Mouse (Mus musculus): ENCODE data around the gene Crebbp. TPM values are rescaled to one million over a fixed set of nuclear protein-coding genes. Genes with fewer than 3 reads are reported as not detected.

The Crebbp gene
- total and polyA plus RNA-seq, 2 experiments from 2014 or later, result 15.6 to 34.1 TPM

- WGBS, result 54% methylated on average over 6 of the region's 6 CpGs
- Histone ChIP-seq H3K4me3 (ENCODE audit: low read depth, low read length) (no peak overlapping the region), H3K9ac (replicated peaks; ENCODE audit: low read depth, low read length) (no peak overlapping the region), H3K4me2 (ENCODE audit: low read depth, low read length) (no peak overlapping the region), H3K36me3 (replicated peaks; ENCODE audit: control insufficient read depth, insufficient read depth, low read length) (peaks cover 36% of the 10 kb centered on the region), H3K9me3 (replicated peaks; ENCODE audit: control insufficient read depth, low read length) (no peaks in the 10 kb centered on the region), H3K4me1 (ENCODE audit: control insufficient read depth, insufficient read depth) (no peaks in the 10 kb centered on the region), H3K27ac (ENCODE audit: low read depth) (no peak overlapping the region), H3K27me3 (ENCODE audit: control insufficient read depth, insufficient read depth, low read length) (no peaks in the 10 kb centered on the region)
- TF ChIP-seq EP300 (IDR thresholded peaks at IDR 0.05; ENCODE audit: low read depth) (no peak), CTCF (IDR thresholded peaks at IDR 0.05; ENCODE audit: low read depth) (no peak)
- no peak for ATAC-seq (ENCODE audit: insufficient read depth, low read depth)
- DNase-seq (ENCODE audit: low spot score), result no peak
These were observed 75.3 kb downstream of the Crebbp start for GRCm38 (mm10) chr16:4138541-4138940.

- Histone ChIP-seq H3K36me3 (replicated peaks; ENCODE audit: control insufficient read depth, insufficient read depth, low read length) (peaks cover 39% of the 10 kb centered on the region), H3K9me3 (replicated peaks; ENCODE audit: control insufficient read depth, low read length) (no peaks in the 10 kb centered on the region), H3K4me2 (ENCODE audit: low read depth, low read length) (no peak overlapping the region), H3K4me3 (ENCODE audit: low read depth, low read length) (no peak overlapping the region), H3K27me3 (ENCODE audit: control insufficient read depth, insufficient read depth, low read length) (no peaks in the 10 kb centered on the region), H3K9ac (replicated peaks; ENCODE audit: low read depth, low read length) (no peak overlapping the region), H3K4me1 (ENCODE audit: control insufficient read depth, insufficient read depth) (no peaks in the 10 kb centered on the region), H3K27ac (ENCODE audit: low read depth) (no peak overlapping the region)
- ATAC-seq (ENCODE audit: insufficient read depth, low read depth) (no peak), DNase-seq (ENCODE audit: low spot score) (no peak)
- WGBS, result 62% methylated on average over 1 of the region's 1 CpGs
- TF ChIP-seq EP300 (IDR thresholded peaks at IDR 0.05; ENCODE audit: low read depth) (no peak), CTCF (IDR thresholded peaks at IDR 0.05; ENCODE audit: low read depth) (no peak)
These were observed 80.0 kb downstream of the Crebbp start for GRCm38 (mm10) chr16:4133754-4134153.

GRCm38 (mm10) chr16:4128894-4129293, 84.9 kb downstream of the Crebbp start:
- no peaks in the 10 kb centered on the region for H3K27me3 ChIP-seq (ENCODE audit: control insufficient read depth, insufficient read depth, low read length)
- H3K27ac ChIP-seq (ENCODE audit: low read depth), result no peak overlapping the region
- H3K36me3 ChIP-seq (replicated peaks; ENCODE audit: control insufficient read depth, insufficient read depth, low read length), result peaks cover 51% of the 10 kb centered on the region
- no peak for DNase-seq (ENCODE audit: low spot score)
- H3K4me3 ChIP-seq (ENCODE audit: low read depth, low read length), result no peak overlapping the region
- 68% methylated on average over 1 of the region's 1 CpGs for WGBS
- no peak overlapping the region for H3K4me2 ChIP-seq (ENCODE audit: low read depth, low read length)
- no peak for TF ChIP-seq EP300 (IDR thresholded peaks at IDR 0.05; ENCODE audit: low read depth)
- no peak for TF ChIP-seq CTCF (IDR thresholded peaks at IDR 0.05; ENCODE audit: low read depth)
- H3K9ac ChIP-seq (replicated peaks; ENCODE audit: low read depth, low read length), result no peak overlapping the region
- no peak for ATAC-seq (ENCODE audit: insufficient read depth, low read depth)
- no peaks in the 10 kb centered on the region for H3K9me3 ChIP-seq (replicated peaks; ENCODE audit: control insufficient read depth, low read length)
- no peaks in the 10 kb centered on the region for H3K4me1 ChIP-seq (ENCODE audit: control insufficient read depth, insufficient read depth)

GRCm38 (mm10) chr16:4117072-4117471, 96.7 kb downstream of the Crebbp start:
- WGBS, result 31% methylated on average over 4 of the region's 4 CpGs
- H3K9me3 ChIP-seq (replicated peaks; ENCODE audit: control insufficient read depth, low read length), result no peaks in the 10 kb centered on the region
- H3K4me3 ChIP-seq (ENCODE audit: low read depth, low read length), result no peak overlapping the region
- DNase-seq (ENCODE audit: low spot score) (peak; percentile 18), ATAC-seq (ENCODE audit: insufficient read depth, low read depth) (peak; percentile 72)
- H3K36me3 ChIP-seq (replicated peaks; ENCODE audit: control insufficient read depth, insufficient read depth, low read length), result peaks cover 60% of the 10 kb centered on the region
- no peak overlapping the region for H3K9ac ChIP-seq (replicated peaks; ENCODE audit: low read depth, low read length)
- H3K27ac ChIP-seq (ENCODE audit: low read depth), result no peak overlapping the region
- no peaks in the 10 kb centered on the region for H3K4me1 ChIP-seq (ENCODE audit: control insufficient read depth, insufficient read depth)
- H3K4me2 ChIP-seq (ENCODE audit: low read depth, low read length), result no peak overlapping the region
- no peak for TF ChIP-seq CTCF (IDR thresholded peaks at IDR 0.05; ENCODE audit: low read depth)
- TF ChIP-seq EP300 (IDR thresholded peaks at IDR 0.05; ENCODE audit: low read depth), result no peak
- H3K27me3 ChIP-seq (ENCODE audit: control insufficient read depth, insufficient read depth, low read length), result no peaks in the 10 kb centered on the region

- Histone ChIP-seq H3K27me3 (ENCODE audit: control insufficient read depth, insufficient read depth, low read length) (no peaks in the 10 kb centered on the region), H3K9me3 (replicated peaks; ENCODE audit: control insufficient read depth, low read length) (no peaks in the 10 kb centered on the region), H3K27ac (ENCODE audit: low read depth) (no peak overlapping the region), H3K9ac (replicated peaks; ENCODE audit: low read depth, low read length) (no peak overlapping the region), H3K36me3 (replicated peaks; ENCODE audit: control insufficient read depth, insufficient read depth, low read length) (peaks cover 68% of the 10 kb centered on the region), H3K4me3 (ENCODE audit: low read depth, low read length) (no peak overlapping the region), H3K4me2 (ENCODE audit: low read depth, low read length) (no peak overlapping the region), H3K4me1 (ENCODE audit: control insufficient read depth, insufficient read depth) (no peaks in the 10 kb centered on the region)
- DNase-seq (ENCODE audit: low spot score), result no peak
- 91% methylated on average over 2 of the region's 2 CpGs for WGBS
- TF ChIP-seq EP300 (IDR thresholded peaks at IDR 0.05; ENCODE audit: low read depth), result no peak
- no peak for ATAC-seq (ENCODE audit: insufficient read depth, low read depth)
These were observed 113.4 kb downstream of the Crebbp start for GRCm38 (mm10) chr16:4100374-4100773.

- WGBS, result 100% methylated on average over 1 of the region's 1 CpGs
- Histone ChIP-seq H3K4me2 (ENCODE audit: low read depth, low read length) (no peak overlapping the region), H3K9me3 (replicated peaks; ENCODE audit: control insufficient read depth, low read length) (no peaks in the 10 kb centered on the region), H3K27me3 (ENCODE audit: control insufficient read depth, insufficient read depth, low read length) (no peaks in the 10 kb centered on the region), H3K36me3 (replicated peaks; ENCODE audit: control insufficient read depth, insufficient read depth, low read length) (peaks cover 84% of the 10 kb centered on the region), H3K9ac (replicated peaks; ENCODE audit: low read depth, low read length) (no peak overlapping the region), H3K27ac (ENCODE audit: low read depth) (no peak overlapping the region), H3K4me1 (ENCODE audit: control insufficient read depth, insufficient read depth) (no peaks in the 10 kb centered on the region), H3K4me3 (ENCODE audit: low read depth, low read length) (no peak overlapping the region)
- no peak for DNase-seq (ENCODE audit: low spot score)
- no peak for ATAC-seq (ENCODE audit: insufficient read depth, low read depth)
- TF ChIP-seq EP300 (IDR thresholded peaks at IDR 0.05; ENCODE audit: low read depth) (no peak), CTCF (IDR thresholded peaks at IDR 0.05; ENCODE audit: low read depth) (no peak)
These were observed 116.3 kb downstream of the Crebbp start for GRCm38 (mm10) chr16:4097521-4097920.

All from heart, postnatal 0 days (tissue).